Mouse (Mus musculus): ENCODE measurements around the gene Ing1.

DNA sequence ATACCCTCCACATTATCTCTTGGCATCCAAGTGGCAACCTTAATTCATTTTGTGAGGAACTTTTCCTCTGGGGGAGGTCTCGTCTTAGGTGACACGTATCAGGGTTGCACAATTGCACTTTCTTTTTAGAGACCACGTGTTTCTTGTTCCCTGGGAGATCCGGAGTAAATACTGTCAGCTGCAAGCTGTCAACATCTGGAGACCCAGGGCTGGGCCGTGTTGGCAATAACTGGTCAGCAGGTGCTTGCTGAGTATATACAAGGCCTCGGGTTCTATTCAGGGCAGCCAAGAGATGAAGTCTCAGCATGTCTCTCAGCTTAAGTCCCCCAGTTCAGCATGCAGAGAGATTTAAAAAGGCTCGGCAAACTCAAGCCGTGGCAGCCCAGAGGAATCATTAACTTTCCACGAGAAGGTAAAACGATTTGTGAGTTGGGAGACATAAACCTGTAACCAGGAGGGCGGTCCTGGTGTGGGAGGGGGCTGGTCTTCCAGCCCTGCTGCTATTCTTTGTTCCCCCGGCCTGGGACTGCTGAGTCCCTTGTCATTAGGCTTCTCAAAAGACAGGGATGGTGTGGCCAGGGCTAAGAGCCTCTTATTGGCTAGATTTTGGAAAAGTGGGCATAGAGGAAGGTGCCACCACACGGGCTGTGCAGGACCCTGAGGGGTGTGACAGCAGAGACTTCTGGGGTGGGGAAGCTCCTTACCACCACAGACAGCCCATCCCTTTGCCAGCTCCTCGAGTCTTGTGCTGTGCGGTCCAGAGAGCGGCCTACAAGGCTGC is 20.4 kb downstream of the Ing1 start:
- TF ChIP-seq CTCF (IDR thresholded peaks at IDR 0.05) (no peak), EP300 (IDR thresholded peaks at IDR 0.05) (no peak)

All from lung, postnatal 0 days (tissue).